Mouse (Mus musculus): Measurements from ENCODE around the gene Rrp9.
A peak's percentile ranks its signal among the peaks of the same experiment; 100 is the strongest.

The Rrp9 gene

GRCm38 (mm10) chr9:106475663-106476001, at the start of gene Rrp9:
TSS of gene Rrp9 (plus strand) at chr9:106475963.
- DNase-seq, result no peak

DNA sequence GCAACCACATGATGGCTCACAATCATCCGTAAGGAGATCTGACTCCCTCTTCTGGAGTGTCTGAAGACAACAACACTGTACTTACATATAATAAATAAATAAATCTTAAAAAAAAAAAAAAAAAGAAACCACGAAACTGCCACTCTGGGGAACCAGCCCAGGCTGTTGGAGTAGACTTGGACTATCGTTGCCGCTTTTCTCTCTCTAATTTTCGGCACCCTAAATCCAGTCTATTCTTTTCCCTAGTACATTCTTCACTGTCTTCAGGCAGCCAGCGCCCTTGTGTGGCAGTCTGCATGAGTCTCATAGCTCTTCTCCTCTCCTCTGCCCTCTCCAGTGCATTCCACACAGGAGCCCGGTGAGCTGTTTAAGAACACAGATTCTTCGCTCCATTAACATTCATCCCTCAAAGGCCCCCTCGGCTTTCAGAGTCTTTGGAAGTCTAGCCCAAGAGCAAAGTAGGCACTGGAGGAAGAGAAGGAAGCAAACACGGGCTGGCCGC, 47.0 kb upstream of the Rrp9 start:
- DNase-seq, result no peak

DNA sequence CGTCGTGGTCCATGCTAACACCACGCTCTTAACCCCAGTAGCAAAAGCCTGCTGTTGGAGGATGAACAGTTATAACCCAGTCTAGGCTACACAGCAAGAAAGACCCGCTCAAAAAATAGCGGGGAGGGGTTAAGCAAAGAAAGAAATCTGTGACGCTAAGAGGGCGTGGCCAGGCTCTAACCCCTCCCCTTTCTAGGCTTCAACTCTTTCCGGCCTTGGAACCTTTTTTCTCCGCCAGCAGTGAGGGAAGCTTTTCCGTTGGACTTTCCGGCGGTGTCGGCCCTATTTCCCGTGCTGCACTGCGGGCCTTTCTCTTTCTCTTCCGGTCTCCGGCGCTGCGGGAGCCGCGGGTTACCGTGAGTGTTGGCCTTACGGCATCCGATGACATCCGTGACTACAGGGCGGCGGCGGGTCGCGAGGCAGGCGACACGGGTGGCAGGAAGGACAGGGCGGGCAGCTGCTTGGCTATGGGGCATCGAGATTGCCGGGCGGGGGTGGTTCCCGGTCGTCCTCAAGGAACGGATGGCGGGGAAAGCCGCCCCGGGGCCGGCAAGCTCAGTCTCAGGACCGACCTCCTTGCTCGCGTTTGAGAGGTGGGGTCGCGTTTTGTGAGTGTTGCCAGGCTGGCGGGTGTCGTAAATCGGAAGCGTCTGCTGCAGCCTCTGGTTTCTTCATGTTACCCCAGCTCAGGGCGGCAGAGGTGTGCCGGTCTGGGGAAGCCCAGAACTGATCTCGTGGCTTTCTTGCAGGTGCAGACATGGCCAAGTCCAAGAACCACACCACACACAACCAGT, 46.3 kb upstream of the Rrp9 start, which contains the start of gene Rpl29:
TSS of gene Rpl29 (plus strand) at position 234 of the 794 bp plus-strand sequence.
- DNase-seq, result peak; percentile 96

DNA sequence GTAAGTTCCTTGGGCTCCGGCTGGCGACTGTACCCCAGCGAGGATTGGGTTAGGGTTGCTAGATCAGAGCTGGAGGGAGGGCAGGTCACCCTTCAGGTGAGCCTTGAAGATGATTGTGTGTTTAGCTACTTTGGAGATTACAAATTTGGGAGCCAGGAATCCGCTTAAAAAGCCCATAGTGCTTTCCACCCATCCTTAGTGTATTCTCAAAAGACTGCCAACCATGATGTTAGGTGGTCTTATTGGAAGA, 45.8 kb upstream of the Rrp9 start:
- DNase-seq, result no peak

- DNase-seq, result no peak
These were observed 42.4 kb upstream of the Rrp9 start for GRCm38 (mm10) chr9:106433389-106433788.

- DNase-seq, result no peak
These were observed 39.2 kb upstream of the Rrp9 start for GRCm38 (mm10) chr9:106436566-106436965.

GRCm38 (mm10) chr9:106442680-106443079, 33.1 kb upstream of the Rrp9 start:
- no peak for DNase-seq

DNA sequence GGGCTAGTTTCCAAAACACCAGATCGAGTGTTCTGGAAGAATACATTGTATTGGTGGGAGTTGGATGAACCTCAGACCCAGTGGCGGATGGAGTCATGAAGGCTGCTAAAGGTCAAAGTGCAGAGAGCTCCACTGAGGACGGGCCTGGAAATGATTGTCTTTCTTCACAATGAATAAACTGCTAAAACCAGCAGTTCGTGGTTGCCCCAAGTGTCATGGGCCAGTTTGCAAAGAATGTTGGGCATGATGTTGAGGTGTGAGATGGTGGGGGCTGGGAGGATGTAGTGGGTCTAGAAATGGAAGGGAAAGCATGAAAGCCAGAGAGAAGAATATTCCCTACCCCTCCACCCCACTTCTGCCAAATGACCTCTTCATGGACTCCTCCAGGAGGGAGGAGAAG, 30.9 kb upstream of the Rrp9 start:
- DNase-seq, result no peak

DNA sequence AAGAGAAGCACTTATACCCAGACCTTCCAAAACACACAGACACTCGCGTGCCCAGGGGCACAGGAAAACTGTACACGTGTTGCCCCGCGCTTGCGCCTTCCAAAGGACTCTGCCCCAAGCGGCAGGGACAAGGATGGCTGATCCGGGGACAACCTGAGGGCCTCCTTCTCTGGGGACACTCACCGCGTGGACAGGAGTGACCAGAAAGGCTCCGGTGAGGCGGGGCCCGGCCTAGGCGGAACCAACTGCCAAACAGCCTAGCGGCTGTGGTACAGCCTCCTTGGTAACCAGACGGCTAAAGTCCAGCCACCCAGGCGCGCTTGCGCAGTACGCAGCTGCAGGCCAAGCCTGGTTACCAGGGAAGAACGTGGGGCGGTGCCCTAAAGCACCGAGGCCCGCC, 28.4 kb upstream of the Rrp9 start, which contains the start of the genes Abhd14b and Abhd14a:
TSS of gene Abhd14b (plus strand) at position 112 of the 400 bp plus-strand sequence.
TSS of gene Abhd14a (minus strand) at position 331 of the 400 bp plus-strand sequence.
- DNase-seq, result peak; percentile 80

DNA sequence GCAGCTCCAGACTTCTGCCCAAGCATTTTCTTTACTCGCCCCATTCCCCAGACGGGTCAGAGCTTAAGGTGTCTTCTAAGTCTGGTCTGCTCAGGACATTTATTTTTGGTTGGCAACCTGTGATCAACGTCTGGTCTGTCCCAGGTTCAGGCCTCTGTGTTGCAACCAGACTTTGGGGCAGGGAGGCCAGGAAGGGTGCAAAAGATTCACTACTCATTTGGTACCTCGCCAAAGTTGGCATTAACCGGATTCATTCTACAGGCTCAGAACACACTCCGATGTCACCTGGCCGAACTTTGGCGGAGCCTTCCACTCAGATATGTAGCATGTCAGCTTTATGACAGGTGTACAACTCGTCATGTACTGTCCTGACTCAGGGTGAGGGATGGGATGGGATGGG, 27.8 kb upstream of the Rrp9 start:
- no peak for DNase-seq

DNA sequence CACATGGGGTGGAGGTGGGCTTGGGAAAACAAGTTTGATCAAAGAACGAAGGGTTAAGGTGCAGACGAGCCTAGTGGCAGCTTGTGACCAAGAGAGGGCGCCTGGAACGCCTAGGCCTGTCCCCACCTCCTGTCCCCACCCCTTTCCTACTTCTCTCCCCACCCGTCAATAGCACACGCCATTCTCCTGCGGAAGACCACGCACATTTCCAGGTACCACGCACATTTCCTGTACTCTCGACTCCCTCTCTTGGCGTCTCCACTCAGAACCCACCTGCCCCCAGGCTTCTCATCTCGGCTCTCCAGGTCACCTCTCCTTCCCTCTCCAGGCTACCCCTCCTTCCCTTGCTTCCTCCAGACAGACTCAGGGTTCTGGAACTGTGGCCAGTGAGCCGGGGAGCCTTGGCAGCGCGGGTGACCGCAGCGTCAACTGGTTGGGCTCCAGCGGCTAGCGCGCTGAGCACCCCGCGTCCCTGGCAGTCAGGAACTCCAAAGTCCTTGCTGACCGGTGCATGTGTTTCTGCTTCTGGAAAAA, 27.2 kb upstream of the Rrp9 start:
- peak; percentile 75 for DNase-seq

GRCm38 (mm10) chr9:106449947-106450346, 25.8 kb upstream of the Rrp9 start:
- no peak for DNase-seq

DNA sequence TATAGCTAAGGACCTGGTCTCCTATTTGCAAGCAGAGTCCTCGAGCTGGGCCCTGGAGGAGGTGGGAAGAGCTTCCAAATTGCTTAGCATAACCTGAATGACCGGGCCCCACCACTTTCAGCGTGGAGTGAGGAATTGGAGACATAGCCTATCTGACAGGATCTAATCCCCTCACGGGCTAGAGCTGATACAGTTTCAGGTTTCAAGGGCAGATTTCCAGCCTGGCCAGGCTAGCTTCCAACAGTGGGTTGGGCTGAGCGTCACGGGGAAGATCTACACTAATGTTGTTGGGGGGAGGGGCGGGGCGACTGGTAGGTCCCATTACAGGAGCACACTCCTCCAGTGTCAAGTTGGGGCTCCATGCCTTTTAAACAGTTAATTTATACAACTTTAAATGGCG, 25.1 kb upstream of the Rrp9 start:
- DNase-seq, result no peak

GRCm38 (mm10) chr9:106451298-106451697, 24.5 kb upstream of the Rrp9 start:
- no peak for DNase-seq

- no peak for DNase-seq
These were observed 23.9 kb upstream of the Rrp9 start for GRCm38 (mm10) chr9:106451899-106452298.

DNA sequence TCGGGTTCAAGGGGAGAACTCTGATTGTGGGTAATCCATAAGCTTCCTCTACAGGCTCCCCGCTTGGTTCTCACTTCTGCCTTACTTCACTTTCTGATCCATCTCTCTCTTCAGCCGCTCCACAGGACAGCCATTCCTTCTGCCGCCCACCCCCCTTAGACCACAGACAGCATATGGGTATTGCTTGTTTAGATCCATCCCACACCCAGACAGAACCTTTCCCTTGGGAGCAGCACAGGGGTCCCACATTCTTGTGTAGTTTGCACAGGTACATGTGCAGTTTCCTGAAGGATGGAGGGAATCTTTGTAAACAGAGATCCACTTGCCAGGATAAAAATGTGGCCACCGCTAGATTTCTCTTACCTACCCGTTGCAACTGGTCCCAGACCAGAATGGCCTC, 23.4 kb upstream of the Rrp9 start:
- no peak for DNase-seq

- DNase-seq, result peak; percentile 31
These were observed 22.9 kb upstream of the Rrp9 start for GRCm38 (mm10) chr9:106452821-106453220.

DNA sequence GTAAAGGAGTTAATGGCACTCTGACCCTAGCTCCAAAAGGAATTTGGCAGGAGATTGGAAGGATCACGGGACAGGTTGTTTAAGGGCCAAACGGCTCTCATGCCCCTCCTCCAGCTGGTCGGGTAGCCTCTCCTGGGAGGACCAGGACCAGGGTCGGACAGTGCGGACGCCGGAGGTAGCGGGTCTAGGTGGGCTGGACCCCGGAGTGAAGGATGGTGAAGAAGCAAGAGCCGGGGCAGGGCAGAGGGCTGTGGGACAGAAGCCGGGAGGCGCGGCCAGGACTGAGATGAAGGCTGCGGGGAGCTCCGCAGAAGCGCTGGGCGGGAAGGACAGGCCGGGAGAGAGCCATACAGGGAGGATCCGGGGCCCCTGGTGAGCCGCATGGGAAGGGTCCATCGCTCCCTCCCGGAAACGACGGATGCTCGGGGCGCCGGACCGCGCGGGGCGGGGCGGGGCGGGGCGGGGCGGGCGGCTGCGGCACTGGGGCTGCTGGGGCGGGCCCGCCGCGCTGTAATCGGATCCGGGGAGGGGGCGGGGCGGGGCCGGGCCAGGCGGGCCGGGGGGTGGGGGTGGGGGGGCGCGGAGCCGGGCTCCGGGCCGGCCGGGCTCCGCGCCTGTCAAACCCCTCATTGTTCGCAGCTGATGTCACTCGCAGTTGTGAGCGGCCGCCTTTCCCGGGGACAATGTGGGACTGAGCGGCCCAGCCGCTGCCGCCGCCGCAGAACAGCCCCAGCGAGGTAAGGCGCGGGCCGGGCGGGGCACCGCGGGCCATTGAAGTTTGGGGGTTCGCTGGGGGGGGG, 22.3 kb upstream of the Rrp9 start, which contains the start of gene Pcbp4:
TSS of gene Pcbp4 (plus strand) at position 21 of the 800 bp plus-strand sequence.
- peak; percentile 57 for DNase-seq

DNA sequence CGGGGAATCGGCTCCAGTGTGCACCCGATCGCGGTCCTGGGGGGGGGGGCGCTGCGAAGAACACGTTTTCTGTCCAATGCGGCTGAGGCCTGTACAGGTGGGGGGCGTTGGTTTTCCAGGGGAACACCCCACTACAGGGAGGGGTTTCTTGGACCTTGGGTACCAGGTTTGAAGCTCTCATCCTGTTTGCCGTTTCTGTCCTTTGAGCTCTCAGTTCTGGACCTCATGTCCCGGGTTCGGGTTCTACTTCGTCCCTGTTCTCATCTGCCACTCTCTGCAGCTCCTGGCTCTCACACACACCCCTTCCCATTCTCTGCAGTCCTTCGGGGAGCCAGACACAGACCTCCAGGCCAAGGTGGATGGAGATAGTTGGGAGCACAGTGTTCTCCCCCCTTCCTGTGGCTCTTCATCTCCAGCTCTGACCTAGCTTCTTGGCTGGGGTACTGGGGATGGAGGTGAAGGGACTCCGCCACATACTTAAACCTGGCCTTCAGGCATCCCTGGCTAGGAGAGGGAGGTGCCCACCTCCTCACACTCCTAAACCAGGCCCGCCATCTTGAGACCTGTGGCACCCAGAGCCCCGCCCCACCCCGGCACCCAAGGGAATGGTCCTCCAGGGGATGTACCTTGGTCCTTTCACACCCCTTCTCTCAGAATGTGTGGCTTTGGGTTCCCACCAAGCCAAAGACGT, 21.5 kb upstream of the Rrp9 start:
- DNase-seq, result no peak

DNA sequence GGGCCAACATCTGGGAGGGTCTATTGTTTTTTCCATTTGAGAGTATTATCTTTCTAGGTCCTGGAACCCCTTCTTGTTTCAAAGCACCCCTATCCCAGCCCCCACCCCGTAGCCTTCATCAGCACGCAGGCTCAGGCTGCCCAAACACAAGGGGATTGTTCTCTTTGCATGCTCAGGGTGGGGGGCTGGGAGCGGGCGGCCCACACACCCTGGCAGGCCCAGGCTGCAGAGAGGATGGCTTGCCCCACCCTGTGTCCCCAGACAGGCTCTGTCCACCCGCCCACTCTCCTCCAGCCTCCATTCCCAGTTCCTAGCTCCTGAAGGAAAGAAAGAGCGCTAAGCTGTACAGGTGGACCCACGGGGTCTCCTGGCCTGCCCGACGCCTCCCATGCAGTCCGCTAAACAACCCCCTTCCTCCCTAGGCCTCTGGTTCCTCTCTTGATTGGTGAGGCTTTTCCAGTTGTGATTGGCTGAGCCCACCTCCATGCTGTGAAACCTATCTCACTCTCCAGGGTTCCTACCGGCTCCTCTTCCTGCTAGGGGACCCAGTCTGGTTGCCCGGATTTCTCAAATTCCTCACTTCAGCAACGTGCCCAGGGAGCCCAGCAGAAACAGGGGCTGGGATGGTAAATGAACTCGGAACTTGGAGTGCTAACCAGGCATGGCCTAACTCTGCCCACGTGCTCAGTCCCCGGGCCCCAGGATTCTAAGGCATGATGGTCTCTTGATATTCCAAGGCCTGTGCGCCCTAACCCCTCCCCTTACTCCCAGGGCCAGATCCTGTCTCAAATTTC, 20.7 kb upstream of the Rrp9 start:
- DNase-seq, result no peak

DNA sequence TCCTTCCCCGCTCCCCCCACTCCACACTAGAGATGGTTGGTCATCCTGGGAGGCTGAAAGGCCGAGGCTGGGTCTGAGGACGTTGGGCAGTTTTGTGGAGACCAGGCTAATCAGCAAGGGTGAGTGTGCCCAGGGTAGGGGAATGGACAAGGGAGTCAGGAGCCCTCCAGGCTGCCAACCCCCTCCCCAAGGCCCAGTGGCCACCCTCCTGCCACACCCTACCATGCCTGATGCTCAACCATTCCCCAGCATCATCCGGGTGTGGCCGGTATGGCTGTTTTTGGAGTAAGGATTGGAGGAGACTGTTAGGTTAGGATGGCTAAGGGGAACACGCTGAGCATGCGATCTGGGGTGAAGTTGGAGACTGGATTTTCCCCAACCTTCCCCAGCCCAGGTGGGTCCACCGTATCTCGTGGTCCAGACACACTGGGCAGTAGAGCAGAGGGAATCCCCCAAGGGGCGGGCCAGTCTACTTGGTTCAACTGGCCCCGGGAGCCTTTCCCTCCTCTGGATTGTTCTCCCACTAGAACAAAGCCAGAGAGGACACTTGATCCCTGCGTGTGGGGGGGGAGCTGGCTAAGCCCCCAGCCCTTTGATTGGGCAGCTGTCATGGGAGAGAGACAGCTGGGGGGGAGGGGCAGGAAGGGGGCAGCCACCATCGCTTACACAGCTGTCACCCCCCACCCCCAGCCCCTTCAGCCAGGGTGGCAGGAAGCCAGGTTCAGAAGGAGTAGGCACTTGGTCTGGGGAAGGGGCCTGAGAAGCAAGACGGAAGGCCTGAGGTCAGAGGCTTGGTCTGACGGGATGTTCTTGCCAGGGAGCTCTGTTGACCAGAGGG, 19.2 kb upstream of the Rrp9 start:
- no peak for DNase-seq
